Mouse (Mus musculus): Measurements from ENCODE around the gene Snap47.

DNA sequence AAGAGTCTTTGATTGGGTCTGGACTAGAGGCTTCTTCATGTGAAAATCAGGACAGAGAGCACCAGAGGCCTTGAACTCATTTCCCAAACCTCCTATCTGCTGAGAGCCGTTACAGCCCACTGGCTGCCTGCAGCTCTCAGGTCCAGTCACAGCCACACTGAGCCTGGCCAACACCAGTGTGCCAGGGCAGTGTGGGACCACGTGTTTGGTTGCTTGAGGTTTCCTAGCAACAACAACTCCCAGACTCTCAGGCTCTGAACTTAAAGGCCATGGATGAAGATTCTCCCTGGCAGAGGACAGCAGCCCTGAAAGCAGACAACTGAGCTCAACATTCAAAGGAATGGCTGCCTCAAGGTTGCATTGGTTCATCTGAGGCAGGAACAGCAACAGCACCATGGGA, 34.7 kb upstream of the Snap47 start:
- TF ChIP-seq CTCF (IDR thresholded peaks at IDR 0.05; ENCODE audit: low read depth, low read length), result no peak
- TF ChIP-seq POLR2AphosphoS5 (IDR thresholded peaks at IDR 0.05; ENCODE audit: insufficient replicate concordance, low read depth, low read length), result no peak
- no peak for TF ChIP-seq TAL1 (conservative IDR thresholded peaks at IDR 0.05; ENCODE audit: low read depth, low read length)
- no peak for TF ChIP-seq GATA1 (IDR thresholded peaks at IDR 0.05; ENCODE audit: borderline replicate concordance, low read length)
- no peak for TF ChIP-seq GATA2 (IDR thresholded peaks at IDR 0.05; ENCODE audit: borderline replicate concordance, low read depth, low read length)
